Mouse (Mus musculus) intestine, embryonic 16.5 days (tissue): ENCODE measurements at regions not wholly inside any gene's neighbourhood (a gene's known extent, or its start where the extent isn't known, plus 50 kb on each side); places are given as distances from the start of the nearest gene placed in this dataset.
A peak's percentile ranks its signal among the peaks of the same experiment; 100 is the strongest.

Experiments
- ATAC-seq: fragments of 200-750 bp; cut with Nextera tagmentation; 2 replicates; pipeline ENCODE4 v1.8.0; 2017; ENCODE audit warnings: moderate TSS enrichment, moderate library complexity
- H3K27ac ChIP-seq: fragments of 300-500 bp; sonication (generic); 2 replicates; pipeline ENCODE4 v1.5.1; 2014; ENCODE audit warnings: mild to moderate bottlenecking, low read length
- H3K27me3 ChIP-seq: fragments of 300-500 bp; sonication (generic); replicated peaks from 2 replicates; pipeline ENCODE4 v1.6.1; 2014; ENCODE audit warnings: low read length, control low read depth, mixed read lengths; ENCODE audit not compliant: control insufficient read depth, insufficient read depth
- H3K36me3 ChIP-seq: fragments of 300-500 bp; sonication (generic); 2 replicates; pipeline ENCODE4 v1.6.1; 2014; ENCODE audit warnings: low read length, control low read depth; ENCODE audit not compliant: control insufficient read depth, insufficient read depth
- H3K4me1 ChIP-seq: fragments of 300-500 bp; sonication (generic); 2 replicates; pipeline ENCODE4 v1.6.1; 2014; ENCODE audit warnings: low read length, control low read depth, mixed read lengths; ENCODE audit not compliant: control insufficient read depth, insufficient read depth
- H3K4me2 ChIP-seq: fragments of 300-500 bp; sonication (generic); 2 replicates; pipeline ENCODE4 v1.6.1; 2014; ENCODE audit warnings: low read depth, low read length, control low read depth
- H3K4me3 ChIP-seq: fragments of 300-500 bp; sonication (generic); 2 replicates; pipeline ENCODE4 v1.5.1; 2014; ENCODE audit warnings: mild to moderate bottlenecking, low read length
- H3K9ac ChIP-seq: fragments of 300-500 bp; sonication (generic); 2 replicates; pipeline ENCODE4 v1.6.1; 2014; ENCODE audit warnings: low read depth, low read length
- H3K9me3 ChIP-seq: fragments of 300-500 bp; sonication (generic); 2 replicates; pipeline ENCODE4 v1.6.1; 2016; ENCODE audit warnings: low read length, control low read depth; ENCODE audit not compliant: control insufficient read depth
- WGBS: fragments of 180-500 bp; shearing (Covaris S2); extraction: QIAGEN DNeasy Blood & Tissue Kit; methylation state at CpG from one replicate; pipeline ENCODE4 v1.1.7; 2014; 5-methylcytosine and 5-hydroxymethylcytosine counted together

DNA sequence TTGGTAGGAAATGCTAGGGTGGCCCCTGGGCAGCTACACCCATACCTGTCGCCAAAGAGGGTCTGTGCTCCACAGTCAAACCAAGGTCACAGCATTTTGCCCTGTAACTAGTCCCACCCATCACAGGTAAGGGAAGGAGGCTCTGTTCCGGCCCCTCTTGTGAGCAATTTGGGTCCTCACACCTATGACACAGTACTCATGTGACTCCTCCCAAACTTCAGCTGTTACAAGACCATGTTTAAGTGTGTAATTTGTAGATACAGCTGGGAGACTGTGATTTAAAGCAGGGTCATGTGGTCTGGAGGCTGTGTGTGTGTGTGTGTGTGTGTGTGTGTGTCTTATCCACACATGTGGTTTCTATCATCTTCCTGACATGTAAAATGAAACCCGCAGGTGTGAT, 306.3 kb upstream of the Atp5g3 start:
- 80% methylated on average over 3 of the region's 3 CpGs for WGBS
- ATAC-seq: no peak
- Histone ChIP-seq H3K27ac (no peak overlapping the region), H3K9me3 (no peaks in the 10 kb centered on the region), H3K27me3 (no peaks in the 10 kb centered on the region), H3K9ac (no peak overlapping the region), H3K4me3 (no peak overlapping the region), H3K4me1 (no peaks in the 10 kb centered on the region), H3K36me3 (no peaks in the 10 kb centered on the region), H3K4me2 (no peak overlapping the region)

GRCm38 (mm10) chr2:74210210-74210609, 299.1 kb upstream of the Atp5g3 start:
- H3K4me2 ChIP-seq: no peak overlapping the region
- H3K9ac ChIP-seq: no peak overlapping the region
- H3K4me1 ChIP-seq: no peaks in the 10 kb centered on the region
- no peaks in the 10 kb centered on the region for H3K9me3 ChIP-seq
- H3K36me3 ChIP-seq: no peaks in the 10 kb centered on the region
- no peak for ATAC-seq
- H3K4me3 ChIP-seq: no peak overlapping the region
- H3K27ac ChIP-seq: no peak overlapping the region
- WGBS: 73% methylated on average over 9 of the region's 9 CpGs
- no peaks in the 10 kb centered on the region for H3K27me3 ChIP-seq

DNA sequence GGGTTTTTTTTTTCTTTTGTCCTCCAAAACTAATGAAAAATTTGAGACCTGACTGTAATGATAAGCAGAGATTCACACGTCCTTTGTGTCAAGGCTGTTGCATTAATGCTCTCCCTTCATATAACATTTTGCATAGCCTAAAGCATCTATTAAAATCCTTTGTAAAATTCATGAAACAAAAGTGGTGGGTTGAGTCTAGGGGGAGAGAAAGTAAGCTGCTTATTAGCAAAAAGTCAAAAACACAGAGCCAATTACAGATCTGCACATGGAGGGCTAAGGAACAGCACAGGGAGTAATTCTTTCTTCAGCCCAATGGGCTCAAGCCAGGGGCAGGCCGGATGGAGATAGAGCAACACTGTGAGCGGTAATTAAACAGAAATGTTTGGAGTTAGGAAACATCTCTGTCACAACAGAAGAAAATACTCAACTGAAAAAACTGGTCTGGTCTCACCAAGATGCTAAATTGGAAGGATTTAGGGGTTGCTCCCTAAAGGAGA, 298.3 kb upstream of the Atp5g3 start:
- Histone ChIP-seq H3K36me3 (no peaks in the 10 kb centered on the region), H3K4me3 (no peak overlapping the region), H3K9ac (no peak overlapping the region), H3K27me3 (no peaks in the 10 kb centered on the region), H3K27ac (no peak overlapping the region), H3K4me1 (no peaks in the 10 kb centered on the region), H3K4me2 (no peak overlapping the region), H3K9me3 (no peaks in the 10 kb centered on the region)
- WGBS: 71% methylated on average over 3 of the region's 3 CpGs
- ATAC-seq: no peak

DNA sequence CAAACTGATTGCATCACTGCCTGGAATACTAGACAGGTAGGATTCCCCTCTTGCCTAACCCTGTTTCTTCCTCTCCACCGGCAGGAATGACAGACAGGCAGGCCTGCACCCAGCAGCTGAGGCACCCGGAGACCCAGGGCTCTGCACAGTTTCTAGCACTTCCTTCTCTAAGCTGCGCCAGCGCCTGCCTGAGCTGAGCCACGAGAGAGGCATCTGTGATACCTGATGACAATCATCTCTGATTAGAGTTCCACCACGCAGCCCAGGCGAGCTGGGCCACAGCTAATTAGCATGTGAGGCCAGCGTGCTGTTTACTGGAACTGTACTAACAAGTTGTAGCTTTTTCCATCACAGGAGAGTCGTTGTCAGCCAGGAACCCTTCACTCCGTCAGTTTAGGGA, 296.3 kb upstream of the Atp5g3 start:
- Histone ChIP-seq H3K4me2 (no peak overlapping the region), H3K4me1 (no peaks in the 10 kb centered on the region), H3K9me3 (no peaks in the 10 kb centered on the region), H3K4me3 (no peak overlapping the region), H3K36me3 (no peaks in the 10 kb centered on the region), H3K27ac (no peak overlapping the region), H3K27me3 (no peaks in the 10 kb centered on the region), H3K9ac (no peak overlapping the region)
- 66% methylated on average over 10 of the region's 10 CpGs for WGBS
- no peak for ATAC-seq

- no peaks in the 10 kb centered on the region for H3K36me3 ChIP-seq
- no peak for ATAC-seq
- 59% methylated on average over 3 of the region's 3 CpGs for WGBS
- H3K27ac ChIP-seq: no peak overlapping the region
- peaks cover 5% of the 10 kb centered on the region; the same call in 1 of the 2 replicates for H3K4me1 ChIP-seq
- H3K4me3 ChIP-seq: no peak overlapping the region
- no peak overlapping the region for H3K4me2 ChIP-seq
- H3K9ac ChIP-seq: no peak overlapping the region
- no peaks in the 10 kb centered on the region for H3K27me3 ChIP-seq
- no peaks in the 10 kb centered on the region for H3K9me3 ChIP-seq
Observed at GRCm38 (mm10) chr2:74202776-74203175, 291.6 kb upstream of the Atp5g3 start.

- no peak overlapping the region for H3K4me2 ChIP-seq
- WGBS: 55% methylated on average over 11 of the region's 11 CpGs
- no peaks in the 10 kb centered on the region for H3K27me3 ChIP-seq
- H3K4me1 ChIP-seq: peaks cover 5% of the 10 kb centered on the region; the same call in 1 of the 2 replicates
- ATAC-seq: no peak
- H3K27ac ChIP-seq: no peak overlapping the region
- no peak overlapping the region for H3K9ac ChIP-seq
- no peaks in the 10 kb centered on the region for H3K9me3 ChIP-seq
- H3K36me3 ChIP-seq: no peaks in the 10 kb centered on the region
- H3K4me3 ChIP-seq: no peak overlapping the region
Observed at GRCm38 (mm10) chr2:74201608-74202323, 290.6 kb upstream of the Atp5g3 start.

DNA sequence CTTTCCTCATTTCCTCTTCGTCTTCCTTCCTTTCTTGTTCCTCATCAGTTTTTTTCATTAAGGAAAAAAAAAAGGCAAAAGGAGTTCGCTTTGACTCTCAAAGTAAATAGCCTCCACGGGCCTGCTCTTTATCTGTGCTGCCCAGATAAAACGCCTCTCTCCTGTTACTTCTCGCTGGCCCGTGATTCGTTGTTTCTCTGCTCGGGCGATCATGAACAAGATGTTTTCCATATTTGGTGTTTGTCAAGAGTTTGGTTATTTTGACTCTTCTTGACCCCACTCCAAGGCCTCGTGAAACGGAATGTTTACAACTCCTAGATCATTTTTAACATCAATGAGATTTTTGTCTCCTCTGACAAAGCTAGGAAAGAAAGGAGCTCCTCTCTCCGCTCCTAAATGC, 288.4 kb upstream of the Atp5g3 start:
- WGBS: 19% methylated on average over 12 of the region's 12 CpGs
- Histone ChIP-seq H3K9ac (no peak overlapping the region), H3K27me3 (no peaks in the 10 kb centered on the region), H3K9me3 (no peaks in the 10 kb centered on the region), H3K4me1 (peaks cover 5% of the 10 kb centered on the region; the same call in 1 of the 2 replicates), H3K27ac (no peak overlapping the region), H3K4me2 (peak overlapping the region; percentile 17; the same call in 1 of the 2 replicates), H3K36me3 (no peaks in the 10 kb centered on the region), H3K4me3 (no peak overlapping the region; the same call in 1 of the 2 replicates)
- no peak for ATAC-seq

DNA sequence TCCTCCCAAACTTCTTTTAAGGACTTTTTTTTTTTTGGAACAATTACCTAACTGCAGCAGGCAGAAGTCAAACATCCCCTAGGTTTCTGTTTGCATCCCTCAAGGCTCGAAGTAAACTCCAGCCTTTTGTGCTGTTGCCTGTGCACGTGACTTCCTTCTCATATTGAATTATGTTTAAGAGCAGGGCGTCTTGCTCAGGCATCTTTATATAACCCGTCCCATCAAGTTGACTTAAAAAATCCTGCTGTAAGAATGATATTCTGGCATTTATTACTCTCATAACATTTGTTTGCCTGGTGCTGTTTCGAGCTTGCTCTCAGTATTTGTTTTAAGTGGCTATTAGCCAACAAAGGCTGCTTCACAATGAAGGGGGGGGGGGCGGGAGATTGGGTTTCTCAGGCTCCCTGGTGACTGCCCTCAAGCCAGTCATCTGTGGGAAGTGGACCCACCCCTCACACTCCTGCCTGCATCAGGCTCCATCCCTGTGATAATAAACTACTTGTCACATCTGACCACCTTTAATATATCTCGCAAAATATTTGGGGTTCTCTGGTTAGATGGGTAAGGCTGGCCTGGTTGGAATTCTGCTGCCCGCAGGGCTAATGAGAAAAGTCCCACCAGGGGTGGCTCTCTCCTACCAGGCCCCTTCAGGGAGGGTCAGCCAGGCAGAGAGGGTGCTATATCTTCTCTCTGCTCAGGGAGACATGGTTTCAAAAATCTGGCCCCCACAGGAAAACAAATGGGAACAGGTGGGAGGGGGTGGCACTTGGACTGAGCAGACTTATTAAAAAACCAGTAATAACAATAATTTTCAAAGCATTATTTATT, 277.1 kb upstream of the Atp5g3 start:
- ATAC-seq: no peak
- H3K27ac ChIP-seq: no peak overlapping the region
- no peak overlapping the region for H3K9ac ChIP-seq
- H3K4me3 ChIP-seq: no peak overlapping the region
- no peaks in the 10 kb centered on the region for H3K27me3 ChIP-seq
- H3K9me3 ChIP-seq: no peaks in the 10 kb centered on the region; the same call in 1 of the 2 replicates
- no peaks in the 10 kb centered on the region for H3K4me1 ChIP-seq
- H3K4me2 ChIP-seq: no peak overlapping the region
- WGBS: 29% methylated on average over 8 of the region's 8 CpGs
- H3K36me3 ChIP-seq: no peaks in the 10 kb centered on the region

GRCm38 (mm10) chr2:74178106-74178505, 267.0 kb upstream of the Atp5g3 start:
- no peak overlapping the region for H3K4me3 ChIP-seq
- no peak overlapping the region for H3K4me2 ChIP-seq
- WGBS: 45% methylated on average over 1 of the region's 1 CpGs
- no peak for ATAC-seq
- H3K36me3 ChIP-seq: no peaks in the 10 kb centered on the region
- no peaks in the 10 kb centered on the region for H3K27me3 ChIP-seq
- H3K9ac ChIP-seq: no peak overlapping the region
- H3K27ac ChIP-seq: no peak overlapping the region
- H3K9me3 ChIP-seq: no peaks in the 10 kb centered on the region
- no peaks in the 10 kb centered on the region for H3K4me1 ChIP-seq
